Mouse (Mus musculus) heart, adult 2 months (tissue): ENCODE results near the gene Timm8a1.

Source experiments
- CTCF ChIP-seq: fragments of 200-600 bp; IDR thresholded peaks from 2 replicates; pipeline ENCODE4 v1.8.1; 2022; ENCODE audit warnings: antibody characterized with exemption, mild to moderate bottlenecking, moderate library complexity
- EP300 ChIP-seq: fragments of 200-500 bp; IDR thresholded peaks from 2 replicates; pipeline ENCODE4 v1.6.1; 2011; ENCODE audit warnings: low read depth, low read length, control low read depth; ENCODE audit not compliant: insufficient read depth
- POLR2A ChIP-seq: fragments of 200-500 bp; IDR thresholded peaks from 2 replicates; pipeline ENCODE4 v1.6.1; 2011; ENCODE audit warnings: mild to moderate bottlenecking, low read depth, low read length, control low read depth; ENCODE audit not compliant: insufficient read depth

GRCm38 (mm10) chrX:134553326-134553725 lies 11.7 kb upstream of the Timm8a1 start:
- no peak for TF ChIP-seq POLR2A
- no peak for TF ChIP-seq CTCF
- no peak for TF ChIP-seq EP300
